Mouse (Mus musculus) embryonic fibroblast, embryonic 13.5 days (primary cell): ENCODE measurements at regions not wholly inside any gene's neighbourhood (a gene's known extent, or its start where the extent isn't known, plus 50 kb on each side); places are given as distances from the start of the nearest gene placed in this dataset.

Experiments
- CTCF ChIP-seq: IDR thresholded peaks from 2 replicates; pipeline ENCODE4 v1.5.1; 2011; ENCODE audit warnings: mild to moderate bottlenecking, control low read depth, low read length, moderate library complexity, borderline replicate concordance; ENCODE audit not compliant: insufficient read depth
- POLR2A ChIP-seq: IDR thresholded peaks from 2 replicates; pipeline ENCODE4 v1.6.1; 2011; ENCODE audit warnings: low read depth, mild to moderate bottlenecking, control low read depth, low read length, moderate library complexity

GRCm38 (mm10) chr5:77916375-77916774 is 508.5 kb upstream of the Igfbp7 start:
- TF ChIP-seq POLR2A = no peak
- TF ChIP-seq CTCF = no peak
